ENCODE assay signal across 7 mouse cellular contexts in genomic region chr4:118436820-118437603, GRCm38 (mm10). TPM values are rescaled to one million over a fixed set of nuclear protein-coding genes. Genes with fewer than 3 reads are reported as not detected.
DNase-seq lines count a peak whose midpoint lies in the region; ATAC-seq lines count a peak whose summit lies in the region.

Gene Cdc20 (minus strand): TSS chr4:118437352.

- peak within 1 kb of the TSS; percentile 75 for H3K9ac ChIP-seq in midbrain, embryonic 13.5 days (replicated peaks)

- no peaks in the 10 kb centered on the region for H3K9me3 ChIP-seq in limb, embryonic 10.5 days (replicated peaks)
- H3K9me3 ChIP-seq in midbrain, embryonic 13.5 days, result no peaks in the 10 kb centered on the region

- peak within 1 kb of the TSS; percentile 87 for H3K27ac ChIP-seq in limb, embryonic 10.5 days
- peak within 1 kb of the TSS; percentile 87 for H3K27ac ChIP-seq in midbrain, embryonic 13.5 days

- peaks cover 42% of the 10 kb centered on the region for H3K36me3 ChIP-seq in limb, embryonic 10.5 days
- H3K36me3 ChIP-seq in midbrain, embryonic 13.5 days, result peaks cover 25% of the 10 kb centered on the region

- H3K27me3 ChIP-seq in limb, embryonic 10.5 days (ENCODE audit: low read depth, poor library complexity, severe bottlenecking), result no peaks in the 10 kb centered on the region
- H3K27me3 ChIP-seq in midbrain, embryonic 13.5 days, result no peaks in the 10 kb centered on the region

- ATAC-seq in granulocyte monocyte progenitor cell, adult 5-6 weeks (replicated peaks; ENCODE audit: poor library complexity, severe bottlenecking), result peak; percentile 91
- ATAC-seq in midbrain, embryonic 13.5 days, result peak; percentile 96

- H3K4me2 ChIP-seq in midbrain, embryonic 13.5 days (replicated peaks), result peak within 1 kb of the TSS; percentile 95

- peak within 1 kb of the TSS; percentile 67 for H3K4me3 ChIP-seq in limb, embryonic 10.5 days
- peak within 1 kb of the TSS; percentile 59 for H3K4me3 ChIP-seq in midbrain, embryonic 13.5 days (replicated peaks)

- peaks cover 37% of the 10 kb centered on the region for H3K4me1 ChIP-seq in limb, embryonic 10.5 days
- peaks cover 36% of the 10 kb centered on the region for H3K4me1 ChIP-seq in midbrain, embryonic 13.5 days (replicated peaks)

- peak; percentile 92 for DNase-seq in adrenal gland, adult 8-10 months
- DNase-seq in embryo, embryonic 9.5 days (ENCODE audit: extremely low spot score), result peak; percentile 92
- DNase-seq in kidney, adult 11 months, result peak; percentile 89
- peak; percentile 90 for DNase-seq in limb, embryonic 10.5 days (ENCODE audit: low spot score)
- peak; percentile 86 for DNase-seq in spleen, adult 12 weeks (ENCODE audit: low spot score)

- WGBS in limb, embryonic 10.5 days, result under 1% methylated on average over 67 of the region's 67 CpGs
- under 1% methylated on average over 67 of the region's 67 CpGs for WGBS in midbrain, embryonic 13.5 days

RNA-seq across cellular contexts. Expression of gene Cdc20, which starts in this region (rescaled TPM):
- total RNA-seq in adrenal gland, adult 8-10 months (2022), result 1 to 10 TPM; 2.7 to 4.8 (median 3.8) TPM
- total RNA-seq in granulocyte monocyte progenitor cell, adult 5-6 weeks (2014; fragmentation: Nextera tagmentation), result 26.7 and 35.6 TPM in 2 replicates
- 77.2 and 88.2 TPM in 2 replicates for total RNA-seq in granulocyte monocyte progenitor cell, adult 5-6 weeks (2017)
- 431 and 433 TPM in 2 replicates for polyA plus RNA-seq in limb, embryonic 10.5 days (2016; fragmentation: Nextera tagmentation; extraction: Ambion mirVana)
- polyA plus RNA-seq in midbrain, embryonic 13.5 days (2015; fragmentation: Nextera tagmentation; extraction: Ambion mirVana), result 105 TPM in 2 replicates

Comparison
In these comparisons a context has a peak if more than half of its experiments do, and no peak if none do; other contexts are left out.
1. Peak in every context shown above with its lines: DNase-seq, ATAC-seq, H3K4me3 ChIP-seq and H3K27ac ChIP-seq.
2. RNA of gene Cdc20 (total RNA-seq): 26.7 to 88.2 TPM in granulocyte monocyte progenitor cell, adult 5-6 weeks; 2.7 to 4.8 TPM in adrenal gland, adult 8-10 months; every median in the first group is over 4 times any median in the second.